Mouse (Mus musculus): ENCODE data around the gene Cbx3. TPM values are rescaled to one million over a fixed set of nuclear protein-coding genes. Genes with fewer than 3 reads are reported as not detected.

The Cbx3 gene
- polyA plus RNA-seq, 1 experiment = 361 TPM

DNA sequence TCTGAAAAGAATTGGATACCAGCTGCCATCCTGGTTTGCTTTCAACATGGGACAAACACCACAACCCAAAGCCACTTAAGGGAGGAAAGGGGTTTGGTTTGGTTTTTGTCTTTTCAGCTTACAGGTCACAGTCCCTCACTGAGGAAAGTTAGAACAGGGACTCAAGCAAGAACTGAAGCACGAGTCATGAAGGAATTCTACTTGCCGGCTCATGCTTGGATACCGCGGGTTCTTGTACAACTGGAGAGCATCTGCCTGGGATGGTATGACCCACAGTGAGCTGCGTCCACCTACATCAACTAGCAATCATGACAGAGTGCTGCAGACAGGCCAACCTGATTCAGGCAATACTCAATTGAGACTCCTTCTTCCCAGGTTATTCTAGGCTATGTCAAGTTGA lies 16.6 kb downstream of the Cbx3 start:
- TF ChIP-seq POLR2A (IDR thresholded peaks at IDR 0.05; ENCODE audit: insufficient read depth, low read length) = no peak
- no peak for TF ChIP-seq CTCF (IDR thresholded peaks at IDR 0.05; ENCODE audit: low read depth, low read length)
- TF ChIP-seq EP300 (IDR thresholded peaks at IDR 0.05; ENCODE audit: insufficient read depth, low read depth, low read length) = no peak
- peaks cover 24% of the 10 kb centered on the region for H3K9me3 ChIP-seq (replicated peaks; ENCODE audit: control insufficient read depth, insufficient read depth, low read length, poor library complexity, severe bottlenecking)
- H3K4me3 ChIP-seq (ENCODE audit: low read depth, low read length) = no peak overlapping the region
- H3K27ac ChIP-seq (ENCODE audit: insufficient read depth, low read length) = no peak overlapping the region
- H3K36me3 ChIP-seq (ENCODE audit: control insufficient read depth, insufficient read depth, low read length, poor library complexity, severe bottlenecking) = peaks cover 11% of the 10 kb centered on the region
- H3K27me3 ChIP-seq (ENCODE audit: control insufficient read depth, insufficient read depth, low read length, poor library complexity, severe bottlenecking) = no peaks in the 10 kb centered on the region
- no peak overlapping the region for H3K9ac ChIP-seq (ENCODE audit: low read depth, poor library complexity, severe bottlenecking)
- H3K4me1 ChIP-seq (ENCODE audit: control insufficient read depth, insufficient read depth, low read length) = no peaks in the 10 kb centered on the region

DNA sequence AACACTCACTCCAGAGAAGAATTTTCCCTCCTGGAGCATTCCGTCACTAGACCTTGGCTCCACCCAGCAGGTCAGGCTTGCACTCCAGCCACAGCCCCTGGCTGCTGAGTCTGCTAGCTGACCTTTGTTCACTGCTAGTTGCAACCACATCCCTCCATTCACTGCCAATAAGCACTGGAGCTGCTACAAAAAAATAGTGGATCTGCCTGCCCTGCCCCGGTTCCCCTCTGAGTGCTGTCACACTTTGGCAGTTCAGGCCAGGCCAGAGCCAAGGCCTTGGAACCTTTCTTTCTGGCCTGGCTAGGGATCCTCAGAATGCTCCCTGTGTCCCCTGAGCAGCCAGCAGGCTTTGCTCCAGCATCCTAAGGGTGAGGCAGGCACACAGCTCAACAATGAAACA lies 19.6 kb downstream of the Cbx3 start:
- H3K27me3 ChIP-seq (ENCODE audit: control insufficient read depth, insufficient read depth, low read length, poor library complexity, severe bottlenecking) = no peaks in the 10 kb centered on the region
- H3K4me3 ChIP-seq (ENCODE audit: low read depth, low read length) = no peak overlapping the region
- TF ChIP-seq EP300 (IDR thresholded peaks at IDR 0.05; ENCODE audit: insufficient read depth, low read depth, low read length) (no peak), POLR2A (IDR thresholded peaks at IDR 0.05; ENCODE audit: insufficient read depth, low read length) (no peak), CTCF (IDR thresholded peaks at IDR 0.05; ENCODE audit: low read depth, low read length) (no peak)
- no peaks in the 10 kb centered on the region for H3K36me3 ChIP-seq (ENCODE audit: control insufficient read depth, insufficient read depth, low read length, poor library complexity, severe bottlenecking)
- H3K4me1 ChIP-seq (ENCODE audit: control insufficient read depth, insufficient read depth, low read length) = no peaks in the 10 kb centered on the region
- H3K9me3 ChIP-seq (replicated peaks; ENCODE audit: control insufficient read depth, insufficient read depth, low read length, poor library complexity, severe bottlenecking) = peaks cover 24% of the 10 kb centered on the region
- H3K27ac ChIP-seq (ENCODE audit: insufficient read depth, low read length) = no peak overlapping the region
- no peak overlapping the region for H3K9ac ChIP-seq (ENCODE audit: low read depth, poor library complexity, severe bottlenecking)

DNA sequence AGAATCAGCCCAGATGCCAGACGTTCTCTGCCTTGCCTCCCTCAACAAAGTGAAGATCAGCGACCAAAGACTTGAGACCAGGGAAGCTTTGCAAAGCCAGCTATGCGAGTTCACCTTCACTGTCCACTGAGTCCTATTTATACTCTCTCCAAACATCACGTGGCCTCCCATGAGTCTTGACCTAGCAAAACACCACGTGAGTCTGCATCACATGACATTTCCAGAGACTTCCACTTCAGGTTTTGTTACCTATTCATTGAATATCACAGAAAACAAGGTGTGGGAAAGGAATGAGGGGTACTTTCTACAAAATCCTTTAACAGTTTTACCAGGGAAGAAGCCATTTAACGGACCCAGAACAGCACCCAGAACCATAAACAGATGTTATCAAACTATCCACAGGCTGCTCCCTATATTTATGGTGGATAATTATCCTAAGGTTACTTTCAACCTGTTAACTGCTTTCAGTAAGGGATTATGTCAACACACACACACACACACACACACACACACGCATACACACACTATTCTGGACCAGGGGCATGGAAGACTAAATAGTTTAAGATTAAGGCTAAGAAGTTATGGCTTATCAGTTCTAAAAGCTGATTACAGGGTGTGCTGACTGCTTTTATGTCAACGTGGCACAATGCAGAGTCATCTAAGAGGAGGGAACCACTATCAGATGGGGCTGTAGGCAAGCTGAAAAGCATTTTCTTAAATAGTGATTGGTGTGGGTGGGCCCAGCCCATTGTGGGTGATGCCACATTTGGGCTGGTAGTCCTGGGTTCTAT lies 27.4 kb downstream of the Cbx3 start:
- Histone ChIP-seq H3K36me3 (ENCODE audit: control insufficient read depth, insufficient read depth, low read length, poor library complexity, severe bottlenecking) (no peaks in the 10 kb centered on the region), H3K4me1 (ENCODE audit: control insufficient read depth, insufficient read depth, low read length) (no peaks in the 10 kb centered on the region), H3K9me3 (replicated peaks; ENCODE audit: control insufficient read depth, insufficient read depth, low read length, poor library complexity, severe bottlenecking) (no peaks in the 10 kb centered on the region; the same call in 1 of the 2 replicates), H3K27ac (ENCODE audit: insufficient read depth, low read length) (no peak overlapping the region), H3K4me3 (ENCODE audit: low read depth, low read length) (no peak overlapping the region), H3K27me3 (ENCODE audit: control insufficient read depth, insufficient read depth, low read length, poor library complexity, severe bottlenecking) (no peaks in the 10 kb centered on the region), H3K9ac (ENCODE audit: low read depth, poor library complexity, severe bottlenecking) (no peak overlapping the region)
- TF ChIP-seq CTCF (IDR thresholded peaks at IDR 0.05; ENCODE audit: low read depth, low read length) = no peak
- TF ChIP-seq EP300 (IDR thresholded peaks at IDR 0.05; ENCODE audit: insufficient read depth, low read depth, low read length) = no peak
- TF ChIP-seq POLR2A (IDR thresholded peaks at IDR 0.05; ENCODE audit: insufficient read depth, low read length) = no peak

GRCm38 (mm10) chr6:51505671-51506070 lies 35.5 kb downstream of the Cbx3 start:
- Histone ChIP-seq H3K36me3 (ENCODE audit: control insufficient read depth, insufficient read depth, low read length, poor library complexity, severe bottlenecking) (no peaks in the 10 kb centered on the region), H3K27me3 (ENCODE audit: control insufficient read depth, insufficient read depth, low read length, poor library complexity, severe bottlenecking) (no peaks in the 10 kb centered on the region), H3K9me3 (replicated peaks; ENCODE audit: control insufficient read depth, insufficient read depth, low read length, poor library complexity, severe bottlenecking) (no peaks in the 10 kb centered on the region; the same call in 1 of the 2 replicates), H3K4me1 (ENCODE audit: control insufficient read depth, insufficient read depth, low read length) (peaks cover 2% of the 10 kb centered on the region), H3K4me3 (ENCODE audit: low read depth, low read length) (no peak overlapping the region), H3K27ac (ENCODE audit: insufficient read depth, low read length) (0 out of 2 replicates have a peak overlapping the region, but pooled peaks have one; percentile 25), H3K9ac (ENCODE audit: low read depth, poor library complexity, severe bottlenecking) (no peak overlapping the region; the same call in 1 of the 2 replicates)
- TF ChIP-seq CTCF (IDR thresholded peaks at IDR 0.05; ENCODE audit: low read depth, low read length) (no peak), EP300 (IDR thresholded peaks at IDR 0.05; ENCODE audit: insufficient read depth, low read depth, low read length) (no peak), POLR2A (IDR thresholded peaks at IDR 0.05; ENCODE audit: insufficient read depth, low read length) (no peak)

GRCm38 (mm10) chr6:51507556-51507955 lies 37.4 kb downstream of the Cbx3 start:
- no peak overlapping the region for H3K4me3 ChIP-seq (ENCODE audit: low read depth, low read length)
- H3K27ac ChIP-seq (ENCODE audit: insufficient read depth, low read length) = no peak overlapping the region
- no peaks in the 10 kb centered on the region for H3K9me3 ChIP-seq (replicated peaks; ENCODE audit: control insufficient read depth, insufficient read depth, low read length, poor library complexity, severe bottlenecking)
- H3K4me1 ChIP-seq (ENCODE audit: control insufficient read depth, insufficient read depth, low read length) = peaks cover 2% of the 10 kb centered on the region
- H3K27me3 ChIP-seq (ENCODE audit: control insufficient read depth, insufficient read depth, low read length, poor library complexity, severe bottlenecking) = no peaks in the 10 kb centered on the region
- no peak overlapping the region for H3K9ac ChIP-seq (ENCODE audit: low read depth, poor library complexity, severe bottlenecking)
- H3K36me3 ChIP-seq (ENCODE audit: control insufficient read depth, insufficient read depth, low read length, poor library complexity, severe bottlenecking) = no peaks in the 10 kb centered on the region
- TF ChIP-seq CTCF (IDR thresholded peaks at IDR 0.05; ENCODE audit: low read depth, low read length) (no peak), EP300 (IDR thresholded peaks at IDR 0.05; ENCODE audit: insufficient read depth, low read depth, low read length) (no peak), POLR2A (IDR thresholded peaks at IDR 0.05; ENCODE audit: insufficient read depth, low read length) (no peak)

Measured in ES-Bruce4 (cell line).